Mouse (Mus musculus) hematopoietic stem cell, adult 5-6 weeks (primary cell): ENCODE results near the gene Homer1. TPM values are rescaled to one million over a fixed set of nuclear protein-coding genes. Genes with fewer than 3 reads are reported as not detected.

Experiments
- ATAC-seq, 2 experiments: fragments of 125-278 bp in 1 of 2; replicated peaks in 1 of 2; 2 replicates each; pipeline ENCODE4 v1.8.0; 2016 to 2017; ENCODE audit warnings: inconsistent platforms in 2 of 2, mild to moderate bottlenecking in 2 of 2, moderate number of reproducible peaks in 2 of 2, low read depth in 1 of 2, moderate TSS enrichment in 1 of 2; ENCODE audit not compliant: low FRiP score in 2 of 2, poor library complexity in 2 of 2, severe bottlenecking in 2 of 2, insufficient read depth in 1 of 2, low TSS enrichment in 1 of 2
- total RNA-seq: library from RNA; stranded (forward); fragments of 172-1452, 232-1000 nt; gene quantifications from 2 replicates; pipeline ENCODE4 v1.2.3, GENCODE M21; 2017

Homer1 gene
- total RNA-seq, 1 experiment from 2014 or later, result 13.9 TPM

DNA sequence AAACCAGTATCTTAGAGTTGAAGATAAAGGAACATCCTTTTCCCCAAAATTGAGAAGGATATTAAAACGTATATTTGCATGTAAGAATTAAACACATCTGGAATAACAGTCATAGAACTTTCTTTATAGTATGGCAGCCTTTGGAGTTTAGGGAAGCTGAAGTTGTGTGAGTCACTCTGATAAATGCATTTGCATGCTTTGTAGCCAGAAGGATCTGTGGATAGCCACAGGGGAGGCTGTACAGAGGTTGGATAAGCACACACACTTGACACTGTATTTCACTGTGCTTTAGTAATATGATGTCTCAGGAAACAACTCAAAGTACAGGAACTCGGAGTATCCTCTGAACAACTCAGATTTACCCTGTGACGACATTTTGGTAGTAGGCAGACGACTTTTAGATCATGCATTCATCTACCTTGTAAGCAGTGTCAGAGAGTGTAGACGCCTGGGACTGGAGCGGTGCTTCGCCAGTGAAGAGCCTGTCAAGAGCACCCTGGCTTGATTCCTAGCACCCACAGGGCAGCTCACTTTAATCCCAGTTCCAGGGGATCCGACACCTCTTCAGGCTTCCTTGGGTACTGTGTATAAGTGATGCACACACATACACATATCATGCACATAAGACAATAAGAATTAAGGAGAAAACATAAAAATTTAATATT lies 81.1 kb downstream of the Homer1 start:
- no peak for ATAC-seq

DNA sequence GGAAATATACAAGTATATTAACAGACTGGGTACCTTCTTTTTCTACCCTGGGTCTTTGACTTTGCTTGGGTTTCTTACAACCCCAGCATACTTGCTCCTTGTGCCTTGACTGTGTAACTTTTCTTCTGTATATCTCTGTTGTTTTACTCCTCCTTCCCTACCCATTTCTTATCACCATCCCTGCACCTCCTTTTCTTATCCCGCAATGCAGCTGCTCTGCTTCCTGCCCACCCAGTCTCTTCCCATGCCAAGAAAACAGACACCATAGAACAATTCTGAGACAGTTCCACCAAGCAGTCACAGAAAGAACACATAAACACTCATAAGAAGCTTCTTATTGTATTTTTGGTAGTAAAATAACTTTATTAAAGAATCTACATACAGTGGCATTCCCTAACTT lies 81.9 kb downstream of the Homer1 start:
- ATAC-seq, result peak in 1 of 2 experiments; percentile 32; a peak in 1 of 4 replicates

DNA sequence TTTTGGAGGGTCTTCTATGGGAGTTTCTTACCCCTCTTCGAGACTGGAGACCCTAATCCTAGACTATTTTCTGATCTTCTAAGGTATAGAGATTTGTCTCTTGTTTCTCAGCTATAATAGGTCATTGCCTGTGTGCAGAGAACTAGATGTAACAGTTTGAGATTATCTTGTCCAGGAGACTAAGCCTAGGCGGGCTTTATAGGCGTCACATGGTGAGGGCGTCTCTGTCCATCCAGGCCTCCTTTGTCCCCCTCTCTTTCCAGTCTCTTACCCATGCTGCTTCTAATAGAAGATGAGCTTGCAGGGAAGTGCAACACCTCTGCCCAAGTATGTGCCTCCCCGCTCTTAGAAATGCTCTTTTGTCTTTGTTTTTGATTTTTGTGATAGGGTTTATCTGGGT lies 83.7 kb downstream of the Homer1 start:
- no peak for ATAC-seq

DNA sequence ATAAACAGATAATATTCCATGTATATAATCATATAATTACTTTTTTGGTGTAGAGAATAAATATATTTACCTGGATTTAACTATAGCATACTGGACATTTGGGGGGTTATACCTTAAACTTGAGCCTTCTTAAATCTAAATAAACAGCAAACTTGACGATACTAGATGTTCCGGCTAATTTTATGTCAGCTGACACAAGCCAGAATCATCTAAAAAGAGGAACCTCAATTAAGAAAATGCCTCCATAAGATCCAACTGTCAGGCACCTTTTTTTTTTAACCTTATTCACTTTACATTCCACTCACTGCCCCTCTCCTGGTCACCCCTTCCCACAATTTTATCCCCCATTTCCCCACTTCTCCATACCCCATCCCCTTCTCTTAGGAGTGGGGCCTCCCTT lies 84.2 kb downstream of the Homer1 start:
- ATAC-seq, result no peak

DNA sequence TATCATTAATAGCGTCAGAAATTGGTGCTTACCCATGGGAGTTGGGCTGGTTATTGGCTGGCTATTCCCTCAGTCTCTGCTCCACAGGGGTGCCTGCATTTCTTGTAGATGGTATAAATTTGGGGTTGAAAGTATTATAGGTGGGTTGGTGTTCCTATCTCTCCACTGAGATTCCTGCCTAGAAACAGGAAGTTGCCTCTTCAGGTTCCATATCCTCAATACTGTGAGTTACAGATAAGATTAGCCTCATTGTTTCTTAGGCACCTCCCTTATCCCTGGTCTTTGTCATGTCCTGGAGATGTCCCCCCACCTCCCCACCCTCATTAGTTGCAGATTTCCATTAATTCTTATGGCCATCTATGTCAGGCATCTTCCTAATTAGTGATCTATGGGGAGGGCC lies 85.0 kb downstream of the Homer1 start:
- ATAC-seq, result no peak

DNA sequence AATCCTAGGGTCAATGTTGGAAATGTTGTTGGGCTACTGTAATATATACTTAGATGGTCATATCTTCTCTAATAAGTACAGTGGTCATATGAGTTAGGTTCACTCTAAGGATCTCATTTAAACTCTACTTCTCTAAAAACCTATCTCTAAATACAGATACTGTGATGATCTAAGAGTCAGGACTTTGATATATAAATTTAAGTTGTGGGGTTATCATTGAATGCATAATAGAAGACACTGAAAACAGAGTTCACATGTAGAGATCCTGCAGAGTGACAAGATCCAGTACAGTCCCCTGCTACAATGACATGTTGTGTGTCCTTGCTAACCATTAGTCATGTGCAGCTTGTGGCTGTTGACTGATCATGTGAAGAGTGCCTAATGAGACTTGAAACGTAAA lies 85.7 kb downstream of the Homer1 start:
- ATAC-seq, result no peak

DNA sequence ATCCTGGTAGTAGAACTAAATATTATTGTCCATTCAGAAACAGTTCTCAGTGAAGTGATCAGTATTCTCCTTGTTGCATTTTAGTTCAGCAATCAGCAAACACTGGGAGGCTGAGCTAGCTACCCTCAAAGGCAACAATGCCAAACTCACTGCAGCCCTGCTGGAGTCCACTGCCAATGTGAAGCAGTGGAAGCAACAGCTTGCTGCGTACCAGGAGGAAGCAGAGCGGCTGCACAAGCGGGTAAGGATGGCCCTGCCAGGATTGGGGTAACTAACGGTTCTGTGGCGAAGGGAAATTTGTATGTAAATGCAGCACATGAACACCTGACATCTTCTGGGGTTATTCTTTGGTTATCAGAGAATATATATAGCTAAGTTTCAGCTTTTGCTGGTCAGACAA lies 88.0 kb downstream of the Homer1 start:
- ATAC-seq, result no peak

- peak; percentile 58 to 62; a peak in 3 of 4 replicates for ATAC-seq
Observed at GRCm38 (mm10) chr13:93388594-93389241, 89.3 kb downstream of the Homer1 start.

- ATAC-seq, result no peak
Observed at GRCm38 (mm10) chr13:93389242-93389625, 89.8 kb downstream of the Homer1 start.

DNA sequence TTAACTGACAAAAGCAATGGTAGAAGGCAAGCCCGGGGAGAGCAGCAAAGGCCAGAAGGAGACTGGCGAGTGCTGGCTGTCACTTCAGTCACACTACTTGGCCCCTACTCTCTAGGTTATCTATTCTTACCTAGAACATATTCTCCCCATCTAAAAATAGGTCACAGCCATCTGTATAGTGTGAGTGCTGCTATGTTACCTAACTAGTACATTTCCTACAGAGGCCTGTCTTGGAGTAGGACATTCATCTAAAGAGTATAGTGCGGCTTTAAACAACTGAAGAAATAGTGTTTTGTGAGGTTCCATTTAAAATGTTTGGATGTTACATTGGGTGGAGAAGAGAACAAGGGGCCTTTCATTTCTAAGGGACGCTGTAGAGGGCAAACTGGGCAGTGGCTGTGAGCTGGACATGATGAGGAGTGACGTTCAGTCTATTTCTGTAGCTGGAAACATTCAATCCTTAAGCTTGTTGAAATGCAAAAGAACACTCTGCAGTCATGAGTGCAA lies 100.3 kb downstream of the Homer1 start:
- no peak for ATAC-seq

GRCm38 (mm10) chr13:93401947-93402346 lies 102.5 kb downstream of the Homer1 start:
- ATAC-seq, result no peak

DNA sequence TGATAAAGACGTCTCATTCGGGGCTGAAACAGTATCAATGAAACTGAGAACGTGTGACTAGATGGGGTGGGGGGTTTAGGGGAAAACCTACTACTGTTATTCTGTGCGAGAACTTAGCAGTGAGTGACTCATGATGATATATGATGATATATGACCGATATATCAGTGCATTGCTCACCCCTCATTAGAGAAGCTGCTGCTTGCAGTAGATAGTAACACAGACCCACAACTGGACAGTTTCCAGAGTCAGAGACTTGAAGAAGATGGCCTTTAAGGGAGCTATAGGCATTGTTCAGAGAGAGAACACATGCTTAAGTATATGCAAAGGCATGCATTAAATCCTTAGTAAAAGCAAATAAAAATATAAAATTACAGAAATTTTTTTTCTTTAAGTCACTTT lies 107.4 kb downstream of the Homer1 start:
- ATAC-seq, result no peak

GRCm38 (mm10) chr13:93410343-93410742 lies 110.9 kb downstream of the Homer1 start:
- no peak for ATAC-seq

DNA sequence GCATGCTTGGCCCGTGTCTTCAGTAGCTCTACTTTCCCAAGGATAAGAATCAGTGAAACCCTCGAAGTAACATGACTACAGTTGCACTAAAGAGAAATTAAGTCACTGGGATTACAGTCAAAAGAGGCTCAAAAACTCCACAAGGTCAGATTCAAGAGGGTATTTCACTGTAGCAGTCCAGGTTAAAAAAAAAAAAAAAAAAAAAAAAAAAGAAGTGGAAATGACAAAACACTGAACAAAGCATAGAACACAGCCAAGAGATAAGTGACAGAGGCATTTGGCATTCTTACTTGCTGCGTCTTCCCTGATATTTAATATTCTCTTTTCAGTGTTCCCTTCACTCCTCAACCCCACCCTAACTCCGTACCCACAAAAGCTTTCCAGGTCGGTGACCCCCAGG lies 115.6 kb downstream of the Homer1 start:
- ATAC-seq, result no peak

- ATAC-seq, result no peak
Observed at GRCm38 (mm10) chr13:93418292-93418691, 118.9 kb downstream of the Homer1 start.

GRCm38 (mm10) chr13:93419779-93420178 lies 120.3 kb downstream of the Homer1 start:
- ATAC-seq, result no peak

- 0 out of 4 replicates have a peak, but pooled peaks of 1 of the 2 experiments have one; percentile 27 for ATAC-seq
Observed at GRCm38 (mm10) chr13:93423224-93423623, 123.8 kb downstream of the Homer1 start.

GRCm38 (mm10) chr13:93427920-93428876 lies 128.8 kb downstream of the Homer1 start:
- ATAC-seq, result peak; percentile 17 to 42; a peak in 2 of 4 replicates
